Mouse (Mus musculus) neural tube, embryonic 13.5 days (tissue): Measurements from ENCODE around the gene Dctd. TPM values are rescaled to one million over a fixed set of nuclear protein-coding genes. Genes with fewer than 3 reads are reported as not detected.

ENCODE experiments used
- ATAC-seq: fragments of 200-750 bp; cut with Nextera tagmentation; 2 replicates; pipeline ENCODE4 v1.8.0; 2017; ENCODE audit warnings: low read depth, mild to moderate bottlenecking, moderate TSS enrichment, moderate library complexity
- H3K27ac ChIP-seq: fragments of 300-500 bp; sonication (generic); replicated peaks from 2 replicates; pipeline ENCODE4 v1.5.1; 2015; ENCODE audit warnings: moderate library complexity, mild to moderate bottlenecking, inconsistent platforms
- H3K27me3 ChIP-seq: fragments of 300-500 bp; sonication (generic); 2 replicates; pipeline ENCODE4 v1.6.1; 2015; ENCODE audit warnings: mild to moderate bottlenecking, inconsistent platforms
- H3K36me3 ChIP-seq: fragments of 300-500 bp; sonication (generic); 2 replicates; pipeline ENCODE4 v1.6.1; 2015; ENCODE audit warnings: mild to moderate bottlenecking, inconsistent platforms
- H3K4me1 ChIP-seq: fragments of 300-500 bp; sonication (generic); replicated peaks from 2 replicates; pipeline ENCODE4 v1.6.1; 2015; ENCODE audit warnings: inconsistent platforms
- H3K4me2 ChIP-seq: fragments of 300-500 bp; sonication (generic); 2 replicates; pipeline ENCODE4 v1.6.1; 2015; ENCODE audit warnings: inconsistent platforms, mild to moderate bottlenecking, moderate library complexity
- H3K4me3 ChIP-seq: fragments of 300-500 bp; sonication (generic); 2 replicates; pipeline ENCODE4 v1.5.1; 2015; ENCODE audit warnings: mild to moderate bottlenecking, inconsistent platforms
- H3K9ac ChIP-seq: fragments of 300-500 bp; sonication (generic); 2 replicates; pipeline ENCODE4 v1.6.1; 2015; ENCODE audit warnings: moderate library complexity, mild to moderate bottlenecking, inconsistent platforms
- H3K9me3 ChIP-seq: fragments of 300-500 bp; sonication (generic); 2 replicates; pipeline ENCODE4 v1.6.1; 2016; ENCODE audit warnings: inconsistent platforms
- WGBS: fragments of 180-500 bp; shearing (Covaris S2); methylation state at CpG from one replicate; pipeline ENCODE4 v1.1.7; 2015; 5-methylcytosine and 5-hydroxymethylcytosine counted together
- polyA plus RNA-seq: library from polyadenylated mRNA; unstranded; fragments of >200 nt; fragmentation: Nextera tagmentation; extraction: Ambion mirVana; gene quantifications from 2 replicates; pipeline ENCODE4 v1.2.1, GENCODE M21; 2015

The Dctd gene
- polyA plus RNA-seq, result 10.4 and 10.6 TPM in 2 replicates

- H3K4me2 ChIP-seq, result peak within 1 kb of the TSS; percentile 53
- H3K36me3 ChIP-seq, result no peaks in the 10 kb centered on the region
- no peaks in the 10 kb centered on the region for H3K9me3 ChIP-seq
- peaks cover 24% of the 10 kb centered on the region for H3K4me1 ChIP-seq
- WGBS, result 92% methylated on average over 12 of the region's 12 CpGs
- peak within 1 kb of the TSS; percentile 21 for H3K4me3 ChIP-seq
- 0 out of 2 replicates have a peak within 1 kb of the TSS, but pooled peaks have one; percentile 25 for H3K27ac ChIP-seq
- peaks cover 5% of the 10 kb centered on the region; the same call in 1 of the 2 replicates for H3K27me3 ChIP-seq
- no peak for ATAC-seq
- H3K9ac ChIP-seq, result peak within 1 kb of the TSS; percentile 38
Measured at GRCm38 (mm10) chr8:48098792-48099191, at the start of gene Dctd. TSS of gene Dctd (plus strand) at chr8:48099092.

- no peak overlapping the region for H3K4me3 ChIP-seq
- H3K9ac ChIP-seq, result no peak overlapping the region
- no peak overlapping the region for H3K27ac ChIP-seq
- no peaks in the 10 kb centered on the region for H3K9me3 ChIP-seq
- ATAC-seq, result no peak
- no peaks in the 10 kb centered on the region for H3K27me3 ChIP-seq
- WGBS, result 90% methylated on average over 5 of the region's 5 CpGs
- H3K4me1 ChIP-seq, result no peaks in the 10 kb centered on the region
- no peak overlapping the region for H3K4me2 ChIP-seq
- H3K36me3 ChIP-seq, result no peaks in the 10 kb centered on the region
Measured at GRCm38 (mm10) chr8:48053611-48054010, 45.3 kb upstream of the Dctd start.

- H3K9ac ChIP-seq, result no peak overlapping the region
- no peaks in the 10 kb centered on the region for H3K9me3 ChIP-seq
- WGBS, result 87% methylated on average over 5 of the region's 5 CpGs
- H3K27me3 ChIP-seq, result no peaks in the 10 kb centered on the region
- H3K4me2 ChIP-seq, result no peak overlapping the region
- H3K36me3 ChIP-seq, result no peaks in the 10 kb centered on the region
- no peak for ATAC-seq
- no peak overlapping the region for H3K27ac ChIP-seq
- H3K4me3 ChIP-seq, result no peak overlapping the region
- H3K4me1 ChIP-seq, result no peaks in the 10 kb centered on the region
Measured at GRCm38 (mm10) chr8:48063526-48064072, 35.3 kb upstream of the Dctd start.

GRCm38 (mm10) chr8:48074149-48074548 is 24.7 kb upstream of the Dctd start:
- no peak overlapping the region for H3K4me2 ChIP-seq
- H3K9me3 ChIP-seq, result no peaks in the 10 kb centered on the region
- no peak overlapping the region for H3K27ac ChIP-seq
- H3K36me3 ChIP-seq, result no peaks in the 10 kb centered on the region
- H3K9ac ChIP-seq, result no peak overlapping the region
- WGBS, result 93% methylated on average over 2 of the region's 2 CpGs
- no peaks in the 10 kb centered on the region for H3K4me1 ChIP-seq
- H3K27me3 ChIP-seq, result no peaks in the 10 kb centered on the region
- H3K4me3 ChIP-seq, result no peak overlapping the region
- no peak for ATAC-seq

GRCm38 (mm10) chr8:48082343-48082742 is 16.5 kb upstream of the Dctd start:
- H3K4me3 ChIP-seq, result no peak overlapping the region
- no peak overlapping the region for H3K27ac ChIP-seq
- no peak for ATAC-seq
- H3K4me2 ChIP-seq, result no peak overlapping the region
- H3K4me1 ChIP-seq, result no peaks in the 10 kb centered on the region
- H3K9me3 ChIP-seq, result no peaks in the 10 kb centered on the region
- H3K36me3 ChIP-seq, result no peaks in the 10 kb centered on the region
- no peak overlapping the region for H3K9ac ChIP-seq
- no peaks in the 10 kb centered on the region for H3K27me3 ChIP-seq
- 75% methylated on average over 10 of the region's 10 CpGs for WGBS

GRCm38 (mm10) chr8:48090661-48091060 is 8.2 kb upstream of the Dctd start:
- no peak for ATAC-seq
- Histone ChIP-seq H3K4me2 (no peak overlapping the region), H3K4me3 (no peak overlapping the region), H3K9me3 (no peaks in the 10 kb centered on the region), H3K27ac (no peak overlapping the region), H3K4me1 (no peaks in the 10 kb centered on the region), H3K9ac (no peak overlapping the region), H3K27me3 (peaks cover 5% of the 10 kb centered on the region; the same call in 1 of the 2 replicates), H3K36me3 (no peaks in the 10 kb centered on the region)
- WGBS, result 74% methylated on average over 8 of the region's 8 CpGs

GRCm38 (mm10) chr8:48095378-48095777 is 3.5 kb upstream of the Dctd start:
- WGBS, result 92% methylated on average over 5 of the region's 5 CpGs
- no peak overlapping the region for H3K4me2 ChIP-seq
- H3K27me3 ChIP-seq, result peaks cover 5% of the 10 kb centered on the region; the same call in 1 of the 2 replicates
- H3K9ac ChIP-seq, result no peak overlapping the region
- H3K4me3 ChIP-seq, result no peak overlapping the region
- H3K4me1 ChIP-seq, result peaks cover 21% of the 10 kb centered on the region
- ATAC-seq, result no peak
- H3K9me3 ChIP-seq, result no peaks in the 10 kb centered on the region
- H3K27ac ChIP-seq, result no peak overlapping the region
- H3K36me3 ChIP-seq, result no peaks in the 10 kb centered on the region

- peak; percentile 95 for ATAC-seq
- 8% methylated on average over 21 of the region's 21 CpGs for WGBS
- H3K9me3 ChIP-seq, result no peaks in the 10 kb centered on the region
- peak overlapping the region; percentile 62 for H3K9ac ChIP-seq
- H3K4me2 ChIP-seq, result peak overlapping the region; percentile 53
- H3K4me3 ChIP-seq, result peak overlapping the region; percentile 21
- H3K27me3 ChIP-seq, result peaks cover 5% of the 10 kb centered on the region; the same call in 1 of the 2 replicates
- H3K36me3 ChIP-seq, result no peaks in the 10 kb centered on the region
- peaks cover 24% of the 10 kb centered on the region for H3K4me1 ChIP-seq
- H3K27ac ChIP-seq, result peak overlapping the region; percentile 25
Measured at GRCm38 (mm10) chr8:48097131-48097794, 1.6 kb upstream of the Dctd start.

GRCm38 (mm10) chr8:48098081-48098639 is 732 bp upstream of the Dctd start:
- no peaks in the 10 kb centered on the region for H3K9me3 ChIP-seq
- peak overlapping the region; percentile 21 for H3K4me3 ChIP-seq
- peak; percentile 21; the same call in 1 of the 2 replicates for ATAC-seq
- H3K27ac ChIP-seq, result 0 out of 2 replicates have a peak overlapping the region, but pooled peaks have one; percentile 25
- H3K4me2 ChIP-seq, result peak overlapping the region; percentile 53
- 54% methylated on average over 13 of the region's 13 CpGs for WGBS
- H3K4me1 ChIP-seq, result peaks cover 24% of the 10 kb centered on the region
- H3K27me3 ChIP-seq, result peaks cover 5% of the 10 kb centered on the region; the same call in 1 of the 2 replicates
- H3K36me3 ChIP-seq, result no peaks in the 10 kb centered on the region
- H3K9ac ChIP-seq, result peak overlapping the region; percentile 38

GRCm38 (mm10) chr8:48100100-48100787 is 1.4 kb downstream of the Dctd start:
- no peak overlapping the region for H3K9ac ChIP-seq
- H3K9me3 ChIP-seq, result peaks cover 5% of the 10 kb centered on the region; the same call in 1 of the 2 replicates
- H3K4me1 ChIP-seq, result peaks cover 24% of the 10 kb centered on the region
- no peak overlapping the region for H3K4me3 ChIP-seq
- H3K27me3 ChIP-seq, result peaks cover 3% of the 10 kb centered on the region; the same call in 1 of the 2 replicates
- H3K36me3 ChIP-seq, result no peaks in the 10 kb centered on the region
- no peak for ATAC-seq
- H3K27ac ChIP-seq, result no peak overlapping the region
- no peak overlapping the region for H3K4me2 ChIP-seq
- WGBS, result 58% methylated on average over 14 of the region's 14 CpGs

- Histone ChIP-seq H3K4me1 (peaks cover 9% of the 10 kb centered on the region), H3K36me3 (no peaks in the 10 kb centered on the region), H3K9me3 (peaks cover 7% of the 10 kb centered on the region; the same call in 1 of the 2 replicates), H3K4me3 (peak overlapping the region; percentile 50), H3K27me3 (no peaks in the 10 kb centered on the region), H3K9ac (peak overlapping the region; percentile 78; the same call in 1 of the 2 replicates), H3K4me2 (peak overlapping the region; percentile 73), H3K27ac (no peak overlapping the region)
- ATAC-seq, result peak; percentile 45; the same call in 1 of the 2 replicates
- WGBS, result 35% methylated on average over 5 of the region's 5 CpGs
Measured at GRCm38 (mm10) chr8:48109373-48109855, 10.5 kb downstream of the Dctd start.
